Mouse (Mus musculus) B cell, adult 62 days (primary cell): Measurements from ENCODE around the gene Ccl9. TPM values are rescaled to one million over a fixed set of nuclear protein-coding genes. Genes with fewer than 3 reads are reported as not detected.

Experiments
- total RNA-seq: library from RNA; stranded (reverse); gene quantifications from 4 replicates; pipeline ENCODE4 v1.2.4, GENCODE M21; 2023

The Ccl9 gene
- 0.19 to 1.2 TPM in 2 of 4 replicates, not detected in the others for total RNA-seq

DNA sequence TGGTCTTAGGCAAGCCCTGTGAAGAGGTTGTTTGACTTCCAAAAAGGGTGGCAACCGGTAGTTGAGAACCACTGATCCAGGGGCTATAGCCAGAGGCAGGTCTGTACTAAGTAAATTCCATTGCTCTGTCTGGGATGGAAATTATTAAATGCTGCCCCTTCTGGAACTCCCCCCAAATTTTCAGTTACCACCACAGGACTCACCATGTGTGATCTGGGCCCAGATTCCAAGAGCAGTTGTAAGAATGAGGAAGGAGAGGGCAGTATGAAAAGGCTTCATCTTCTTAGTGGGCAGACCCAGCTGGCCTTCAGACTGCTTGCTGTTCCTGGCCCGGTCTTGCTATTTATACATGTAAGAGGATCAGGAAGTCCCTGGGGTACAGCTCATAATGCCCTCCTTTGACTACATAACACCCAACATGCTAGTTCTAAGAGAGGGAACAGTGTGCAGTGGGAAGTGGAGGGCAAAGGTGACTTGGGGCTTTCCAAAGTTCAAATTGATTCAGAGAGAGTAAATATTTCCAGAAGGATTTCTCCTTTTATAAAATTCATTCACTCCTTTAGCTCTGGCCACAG, at the start of gene Ccl9:
TSS of gene Ccl9 (minus strand) at position 451 of the 575 bp plus-strand sequence.

DNA sequence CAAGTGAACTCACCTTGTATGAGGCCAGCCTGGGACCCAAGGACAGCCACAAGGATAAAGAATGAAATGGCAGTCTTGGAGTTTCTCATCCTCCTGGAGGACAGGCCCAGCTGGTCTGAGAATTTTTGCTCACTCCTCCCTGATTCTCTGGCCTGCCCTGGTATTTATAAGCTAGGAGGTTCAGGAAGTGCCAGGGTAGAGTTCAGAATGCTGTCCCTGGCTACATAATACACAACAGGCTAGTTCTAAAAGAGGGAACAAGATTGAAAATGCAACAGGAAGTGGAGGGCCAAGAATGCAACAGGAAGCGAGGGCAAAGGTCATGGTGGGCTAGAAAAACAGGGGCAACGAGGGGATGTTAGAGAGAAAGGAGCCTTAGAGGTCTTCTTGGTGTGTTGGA, 14.4 kb upstream of the Ccl9 start, which contains the start of gene Ccl6:
TSS of gene Ccl6 (minus strand) at position 235 of the 400 bp plus-strand sequence.

DNA sequence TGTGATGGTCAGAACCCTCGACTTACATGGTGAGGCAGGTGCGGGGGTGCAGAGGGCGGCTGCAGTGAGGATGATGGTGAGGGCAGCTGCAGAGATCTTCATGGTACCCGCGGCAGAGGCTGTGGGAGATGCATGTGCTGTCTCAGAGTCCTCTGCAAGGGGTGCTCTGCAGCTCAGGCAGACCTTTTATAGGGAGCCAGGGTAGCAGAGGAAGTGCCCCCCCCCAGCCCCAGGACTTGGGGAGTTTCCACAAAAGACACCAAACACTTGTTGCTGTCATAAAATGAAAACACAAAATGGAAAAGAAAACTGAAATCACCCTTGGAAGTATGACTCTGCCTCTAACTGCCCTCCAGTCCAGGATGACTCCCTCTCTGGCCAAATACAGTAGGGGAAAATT, 48.1 kb downstream of the Ccl9 start, which contains the start of gene Ccl5:
TSS of gene Ccl5 (minus strand) at position 159 of the 400 bp plus-strand sequence.

Other genes starting within 250 kb of the Ccl9 start
- gene Rasl10b, start 169.5 kb downstream of the Ccl9 start, total RNA-seq = 0.79 to 1.2 TPM (median 0.90 TPM) in 4 replicates
- gene Gas2l2, start 149.2 kb downstream of the Ccl9 start, total RNA-seq = not detected in 4 replicates
- 0.83 TPM in 1 of 4 replicates, not detected in the others for gene 1700020L24Rik, start 141.0 kb downstream of the Ccl9 start, total RNA-seq
- not detected in 4 replicates for gene Mmp28, start 115.6 kb downstream of the Ccl9 start, total RNA-seq
- 154 to 178 TPM (median 165 TPM) in 4 replicates for gene Taf15, start 105.5 kb downstream of the Ccl9 start, total RNA-seq
- 0.30 TPM in 1 of 4 replicates, not detected in the others for gene Heatr9, start 56.5 kb downstream of the Ccl9 start, total RNA-seq
- 4.6 to 8.0 TPM (median 6.7 TPM) in 4 replicates for gene Ccl5, start 48.1 kb downstream of the Ccl9 start, total RNA-seq
- 1.0 to 2.2 TPM (median 1.1 TPM) in 4 replicates for gene Ccl6, start 14.5 kb upstream of the Ccl9 start, total RNA-seq
- not detected in 4 replicates for gene Rpl9-ps1, start 67.0 kb upstream of the Ccl9 start, total RNA-seq
- 26.0 to 35.8 TPM (median 30.5 TPM) in 4 replicates for gene Ccl3, start 70.7 kb upstream of the Ccl9 start, total RNA-seq
- 8.8 to 12.1 TPM (median 10.8 TPM) in 4 replicates for gene Ccl4, start 83.9 kb upstream of the Ccl9 start, total RNA-seq
- 3.6 to 7.1 TPM (median 5.4 TPM) in 4 replicates for gene Wfdc17, start 125.4 kb upstream of the Ccl9 start, total RNA-seq
- gene Wfdc18, start 130.4 kb upstream of the Ccl9 start, total RNA-seq = 1.1 TPM in 1 of 4 replicates, not detected in the others
- gene Wfdc21, start 168.3 kb upstream of the Ccl9 start, total RNA-seq = 3.1 to 4.4 TPM (median 3.8 TPM) in 4 replicates
- 47.9 to 61.6 TPM (median 54.1 TPM) in 4 replicates for gene Heatr6, start 175.1 kb upstream of the Ccl9 start, total RNA-seq